Mouse (Mus musculus) embryonic fibroblast, embryonic 13.5 days (primary cell): ENCODE results near the gene Gm16253.

Experiments used
- CTCF ChIP-seq: IDR thresholded peaks from 2 replicates; pipeline ENCODE4 v1.5.1; 2011; ENCODE audit warnings: mild to moderate bottlenecking, control low read depth, low read length, moderate library complexity, borderline replicate concordance; ENCODE audit not compliant: insufficient read depth
- POLR2A ChIP-seq: IDR thresholded peaks from 2 replicates; pipeline ENCODE4 v1.6.1; 2011; ENCODE audit warnings: low read depth, mild to moderate bottlenecking, control low read depth, low read length, moderate library complexity

GRCm38 (mm10) chr3:96571896-96572698 lies 4.7 kb upstream of the Gm16253 start:
- no peak for TF ChIP-seq CTCF
- no peak for TF ChIP-seq POLR2A
